Mouse (Mus musculus) 3134 (cell line): ENCODE results near the gene Gpi1.
"Not testable (repeated sequence)": the region's sequence is repeated elsewhere in the genome, so short reads cannot be mapped to it uniquely, and the experiment has no call there.

Source experiments
- DNase-seq: peaks from one replicate; pipeline ENCODE4 v3.0.0-alpha.2; 2011; ENCODE audit warnings: low spot score; ENCODE audit not compliant: insufficient read length; ENCODE audit errors: extremely low read depth

Gene Gpi1

GRCm38 (mm10) chr7:34232785-34233725 is 2.9 kb upstream of the Gpi1 start:
- no peak for DNase-seq

DNA sequence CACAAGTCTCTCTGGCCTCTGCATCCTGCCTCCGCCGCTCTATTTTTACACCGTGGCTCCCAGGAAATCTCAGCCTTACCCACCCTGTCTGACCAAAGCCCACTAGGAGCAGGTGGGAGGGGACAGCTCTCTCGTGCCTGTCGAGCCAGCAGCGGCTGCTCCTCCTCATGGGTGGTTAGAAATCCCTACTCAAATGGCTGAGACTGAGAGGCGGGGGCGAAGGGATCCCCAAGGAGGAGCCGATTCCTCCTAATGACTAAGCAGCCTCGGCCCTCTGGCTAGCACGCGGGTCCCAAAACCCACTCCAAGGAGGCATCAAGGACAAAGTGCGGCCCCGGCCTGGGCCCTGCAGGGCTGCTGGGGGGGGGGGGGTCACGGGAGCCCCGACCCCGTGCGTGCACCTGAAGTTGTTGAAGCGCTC is 435 bp downstream of the Gpi1 start:
- no peak for DNase-seq

DNA sequence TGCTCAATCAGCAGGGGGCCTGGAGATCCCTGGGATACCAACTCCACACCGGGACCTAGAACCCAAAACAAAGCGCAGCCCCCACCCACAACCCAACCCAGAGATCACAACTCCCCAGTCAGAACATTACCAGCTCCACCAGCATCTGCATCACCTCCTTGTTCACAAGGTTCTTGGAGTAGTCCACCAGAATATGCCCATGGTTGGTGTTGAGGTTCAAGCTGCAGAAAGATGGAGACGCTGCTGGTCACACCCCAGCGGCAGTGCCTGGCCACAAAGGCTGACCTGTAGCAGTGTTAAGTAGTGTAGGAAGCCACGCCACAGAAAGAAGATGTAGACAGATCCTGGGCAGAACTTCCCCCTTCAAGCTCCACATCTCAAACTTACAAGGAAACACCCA is 983 bp downstream of the Gpi1 start:
- DNase-seq = no peak

GRCm38 (mm10) chr7:34228641-34229040 is 1.5 kb downstream of the Gpi1 start:
- DNase-seq = no peak

- DNase-seq = no peak
Measured at GRCm38 (mm10) chr7:34226846-34227245, 3.3 kb downstream of the Gpi1 start.

DNA sequence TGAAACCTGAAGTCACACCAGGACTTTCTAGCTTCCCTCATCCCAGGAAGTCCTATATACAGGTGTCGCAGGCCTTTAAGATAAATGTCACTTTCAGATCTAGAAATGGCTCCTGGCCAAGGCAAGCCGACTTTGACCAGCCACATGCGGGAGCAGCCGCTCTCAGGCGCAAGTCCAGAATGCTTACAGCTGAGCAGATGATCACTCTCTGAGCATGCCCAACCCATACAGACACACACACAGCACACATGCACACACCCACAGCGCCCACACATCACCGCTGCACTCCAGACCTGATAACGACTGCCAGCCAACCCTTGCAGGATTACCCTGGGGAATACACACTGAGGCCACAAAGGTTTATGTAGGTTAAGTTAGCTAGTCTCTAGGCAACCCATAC is 4.0 kb downstream of the Gpi1 start:
- DNase-seq = no peak

DNA sequence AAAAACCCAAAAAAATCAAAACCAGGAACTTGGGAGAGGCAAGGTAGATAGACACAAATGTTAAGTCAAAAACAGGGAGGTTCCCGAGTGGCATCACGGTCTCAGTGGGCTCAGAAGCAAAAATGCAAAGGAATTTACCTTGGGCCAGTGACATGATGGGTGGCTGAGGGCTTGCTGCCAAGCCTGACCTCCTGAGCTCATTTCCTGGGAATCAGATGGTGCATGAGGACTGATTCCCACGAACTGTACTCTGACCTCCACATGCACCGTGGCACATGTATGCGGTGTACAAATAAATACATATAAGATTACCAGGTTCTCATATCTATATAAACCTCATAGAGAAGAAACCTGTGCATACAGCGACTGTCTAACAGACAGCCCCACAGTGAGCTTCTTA is 5.8 kb downstream of the Gpi1 start:
- no peak for DNase-seq

DNA sequence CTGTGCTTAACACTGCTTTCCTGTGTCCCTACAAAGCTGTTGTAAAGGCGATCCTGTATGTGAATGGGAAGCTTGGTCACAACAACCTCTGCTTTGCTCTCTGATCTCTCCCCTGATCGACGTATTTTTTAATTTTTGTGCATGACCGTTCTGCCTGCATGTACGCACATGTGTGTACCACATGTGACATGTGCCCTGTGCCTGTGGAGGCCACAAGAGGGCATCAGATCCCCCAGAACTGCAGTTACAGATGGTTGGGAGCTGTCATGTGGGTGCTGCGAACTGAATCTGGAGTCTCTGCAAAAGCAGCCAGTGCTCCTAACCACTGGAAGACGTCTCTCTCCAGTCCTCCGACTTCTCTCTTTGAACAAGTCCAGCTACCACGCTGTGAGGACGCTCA is 7.8 kb downstream of the Gpi1 start:
- no peak for DNase-seq

GRCm38 (mm10) chr7:34221594-34222250 is 8.4 kb downstream of the Gpi1 start:
- no peak for DNase-seq

- no peak for DNase-seq
Measured at GRCm38 (mm10) chr7:34218496-34218895, 11.6 kb downstream of the Gpi1 start.

GRCm38 (mm10) chr7:34216474-34216873 is 13.7 kb downstream of the Gpi1 start:
- no peak for DNase-seq

DNA sequence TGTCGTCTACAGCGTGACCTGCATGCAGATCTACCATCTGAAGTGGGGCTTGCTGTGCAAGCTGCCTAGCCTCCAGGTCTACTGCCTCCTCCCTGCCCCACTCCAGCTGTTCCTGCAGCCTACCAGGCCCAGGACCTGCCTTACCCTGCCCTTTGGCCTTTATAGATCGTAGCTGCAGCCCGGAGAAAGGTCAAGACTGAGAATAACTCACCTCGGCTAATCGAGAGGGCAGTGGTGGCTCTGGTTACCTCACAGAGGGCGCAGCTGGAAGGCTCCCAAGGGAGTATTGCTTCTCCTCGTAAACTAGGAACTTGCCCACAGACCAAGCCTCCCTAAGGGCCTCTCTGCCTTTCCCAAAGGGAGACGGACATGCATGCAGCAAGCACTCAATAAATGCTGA is 14.7 kb downstream of the Gpi1 start:
- DNase-seq = no peak

DNA sequence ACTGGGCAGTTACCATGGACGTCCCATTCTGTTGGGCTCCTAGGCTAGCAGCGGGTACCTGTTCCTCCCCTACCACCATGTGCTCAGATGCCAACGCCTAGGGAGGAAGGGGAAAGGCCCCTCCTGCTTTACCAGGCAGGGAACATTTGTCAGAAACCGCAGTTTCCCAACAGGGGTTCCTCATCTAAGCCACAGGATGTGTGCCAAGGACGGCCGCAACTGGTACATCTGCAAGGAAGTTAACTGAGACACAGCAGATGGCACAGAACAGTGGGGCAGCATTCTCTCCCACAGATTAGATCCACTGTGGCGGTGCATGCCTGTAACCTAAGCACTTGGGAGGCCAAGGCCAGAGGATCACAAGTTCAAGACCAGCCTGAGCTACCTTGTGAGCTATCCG is 15.5 kb downstream of the Gpi1 start:
- DNase-seq = no peak

DNA sequence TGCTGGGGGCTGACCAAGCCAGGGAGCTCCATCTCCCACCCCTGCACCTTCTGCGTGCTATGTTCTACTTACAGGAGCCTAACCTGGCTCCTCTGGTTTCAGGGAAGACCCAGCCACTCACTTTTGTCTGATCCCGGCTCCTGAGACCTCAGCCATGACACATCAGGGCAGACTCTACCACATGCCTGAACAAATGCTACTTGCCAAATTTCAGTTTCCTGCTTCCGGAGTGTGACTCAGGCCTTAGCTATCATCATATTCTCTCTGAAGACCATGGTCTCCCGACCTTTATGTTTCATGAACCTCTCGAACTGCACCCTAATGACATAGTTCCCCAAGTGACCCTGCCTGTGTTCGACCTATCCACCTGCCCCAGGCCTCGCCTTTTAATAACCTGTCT is 16.9 kb downstream of the Gpi1 start:
- no peak for DNase-seq

GRCm38 (mm10) chr7:34208027-34208745 is 21.9 kb downstream of the Gpi1 start:
- DNase-seq = no peak

DNA sequence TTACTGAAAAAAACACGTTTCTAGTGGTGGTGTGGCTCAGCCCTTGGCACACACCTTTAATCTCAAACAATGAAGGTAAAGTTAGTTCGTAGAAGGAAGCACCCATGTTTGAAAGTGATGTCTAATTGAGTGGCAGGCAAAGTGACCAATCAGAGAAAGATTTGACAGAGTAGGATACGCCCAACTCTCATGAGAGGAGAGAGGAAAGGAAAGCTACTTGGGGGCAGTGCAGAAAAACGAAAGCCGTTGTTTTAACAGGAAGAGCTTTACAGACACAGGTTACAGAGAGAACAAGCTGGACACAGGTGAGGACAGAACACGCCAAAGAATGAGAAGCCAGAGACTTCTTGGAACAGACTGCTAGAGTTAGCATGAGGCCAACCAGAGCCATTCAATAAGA is 23.8 kb downstream of the Gpi1 start:
- DNase-seq = no peak

DNA sequence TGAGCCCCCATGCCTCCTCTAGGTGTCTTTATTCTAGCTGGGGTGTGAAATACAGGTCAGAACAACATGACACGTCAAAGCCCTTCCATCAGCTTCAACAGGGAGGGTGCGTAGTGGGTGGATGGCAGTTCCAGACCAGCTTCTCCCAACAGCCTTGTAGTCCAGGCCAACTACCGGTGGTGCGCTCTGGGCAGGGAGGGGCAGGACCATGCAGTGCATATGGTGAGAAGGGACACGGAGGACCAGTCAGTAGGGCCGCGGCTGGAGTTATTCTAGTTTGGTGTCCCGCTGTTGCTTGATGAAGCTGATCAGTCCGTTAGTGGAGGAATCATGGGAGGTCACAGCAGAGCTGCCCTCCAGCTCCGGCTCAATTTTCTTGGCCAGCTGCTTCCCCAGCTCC is 28.0 kb downstream of the Gpi1 start:
- not testable (repeated sequence) for DNase-seq

DNA sequence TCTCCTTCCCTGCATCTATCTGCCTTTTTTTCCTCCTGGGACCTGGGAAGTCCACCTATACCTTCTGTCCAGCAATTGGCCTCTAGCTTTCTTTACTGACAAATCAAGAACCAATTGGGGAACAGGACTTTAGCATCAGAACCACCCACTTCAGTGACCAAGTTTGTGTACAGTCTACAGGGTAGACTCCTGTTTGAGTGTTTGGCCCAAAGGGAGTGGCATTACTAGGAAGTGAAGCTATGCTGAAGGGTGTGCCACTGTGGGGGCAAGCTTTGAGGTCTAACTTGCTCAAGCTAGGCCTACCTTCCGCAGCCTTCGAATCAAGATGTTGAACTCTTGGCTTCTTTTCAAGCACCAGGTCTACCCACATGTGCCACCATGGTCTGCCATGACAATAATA is 29.3 kb downstream of the Gpi1 start:
- DNase-seq = no peak

DNA sequence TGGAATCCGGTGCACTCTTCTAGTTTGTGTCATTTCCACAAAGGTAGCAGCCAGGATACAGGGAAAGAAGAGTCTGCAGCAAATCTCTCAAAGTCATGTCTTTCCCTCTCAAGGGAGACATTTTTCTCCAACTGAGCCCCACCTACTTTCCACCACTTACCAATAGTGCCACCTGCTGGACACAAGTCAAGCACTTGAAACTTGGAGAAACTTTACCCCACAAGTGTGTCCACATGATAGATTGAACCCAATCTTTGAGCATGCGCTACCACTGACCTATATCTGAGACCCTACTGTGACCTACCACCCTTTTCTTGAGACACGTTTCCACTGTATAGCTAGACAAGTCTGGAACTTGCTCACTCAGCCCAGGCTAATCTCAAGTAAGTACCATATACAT is 31.8 kb downstream of the Gpi1 start:
- peak; percentile 20 for DNase-seq

- DNase-seq = peak; percentile 84
Measured at GRCm38 (mm10) chr7:34196132-34197128, 33.7 kb downstream of the Gpi1 start, which contains the start of gene Pdcd2l. Pdcd2l (minus strand) TSS chr7:34196661.
